Mouse (Mus musculus) intestine, embryonic 14.5 days (tissue): ENCODE measurements around the gene Cdk17. TPM values are rescaled to one million over a fixed set of nuclear protein-coding genes. Genes with fewer than 3 reads are reported as not detected.

Experiments used
- ATAC-seq: fragments of 200-750 bp; cut with Nextera tagmentation; replicated peaks from 2 replicates; pipeline ENCODE4 v1.8.0; 2017; ENCODE audit warnings: low read depth, moderate number of reproducible peaks, moderate TSS enrichment, moderate library complexity; ENCODE audit not compliant: low FRiP score, low TSS enrichment
- DNase-seq: peaks from one replicate; pipeline ENCODE4 v3.0.0-alpha.2; 2018; ENCODE audit warnings: low spot score
- H3K27ac ChIP-seq: fragments of 300-500 bp; sonication (generic); 2 replicates; pipeline ENCODE4 v1.5.1; 2014; ENCODE audit warnings: low read depth, mild to moderate bottlenecking, control low read depth
- H3K27me3 ChIP-seq: fragments of 300-500 bp; sonication (generic); replicated peaks from 2 replicates; pipeline ENCODE4 v1.6.1; 2014; ENCODE audit warnings: low read length, control low read depth; ENCODE audit not compliant: control insufficient read depth, insufficient read depth
- H3K36me3 ChIP-seq: fragments of 300-500 bp; sonication (generic); 2 replicates; pipeline ENCODE4 v1.6.1; 2014; ENCODE audit warnings: low read length, control low read depth; ENCODE audit not compliant: control insufficient read depth, insufficient read depth
- H3K4me1 ChIP-seq: fragments of 300-500 bp; sonication (generic); replicated peaks from 2 replicates; pipeline ENCODE4 v1.6.1; 2014; ENCODE audit warnings: low read length, control low read depth, mixed read lengths; ENCODE audit not compliant: control insufficient read depth, insufficient read depth
- H3K4me2 ChIP-seq: fragments of 300-500 bp; sonication (generic); 2 replicates; pipeline ENCODE4 v1.6.1; 2014; ENCODE audit warnings: low read length
- H3K4me3 ChIP-seq: fragments of 300-500 bp; sonication (generic); 2 replicates; pipeline ENCODE4 v1.5.1; 2014; ENCODE audit warnings: low read depth, low read length, control low read depth, mixed read lengths
- H3K9ac ChIP-seq: fragments of 300-500 bp; sonication (generic); 2 replicates; pipeline ENCODE4 v1.6.1; 2014; ENCODE audit warnings: mild to moderate bottlenecking, low read length
- H3K9me3 ChIP-seq: fragments of 300-500 bp; sonication (generic); 2 replicates; pipeline ENCODE4 v1.6.1; 2016; ENCODE audit warnings: low read length, control low read depth; ENCODE audit not compliant: control insufficient read depth
- WGBS: fragments of 180-500 bp; shearing (Covaris S2); extraction: QIAGEN DNeasy Blood & Tissue Kit; methylation state at CpG from one replicate; pipeline ENCODE4 v1.1.7; 2014; 5-methylcytosine and 5-hydroxymethylcytosine counted together
- polyA plus RNA-seq: library from polyadenylated mRNA; unstranded; fragments of >200 nt; fragmentation: Nextera tagmentation; extraction: Ambion mirVana; gene quantifications from 2 replicates; pipeline ENCODE4 v1.2.1, GENCODE M21; 2014

Gene Cdk17
- polyA plus RNA-seq, 1 experiment from 2014 or later, result 21.9 TPM

DNA sequence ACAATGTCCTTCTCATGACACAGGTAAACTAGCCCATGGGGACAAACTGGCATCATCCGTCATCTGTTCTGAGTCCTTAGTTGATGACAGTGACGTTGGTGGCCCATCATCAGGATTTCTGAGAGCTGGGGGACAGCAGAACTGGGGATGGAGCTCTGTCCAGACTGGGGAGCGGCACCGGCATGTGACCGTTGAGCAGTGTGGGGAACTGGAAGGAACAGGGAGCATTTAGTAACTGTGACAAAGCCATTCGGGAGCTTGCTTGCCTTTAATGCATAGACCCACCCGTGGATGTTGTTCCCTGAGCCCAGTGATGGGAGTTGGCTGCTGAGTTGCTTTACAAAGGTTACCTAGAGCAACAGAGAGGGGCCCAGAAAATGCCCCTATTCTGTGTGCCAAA is 89.2 kb downstream of the Cdk17 start:
- ATAC-seq, result no peak
- H3K4me3 ChIP-seq, result no peak overlapping the region
- 77% methylated on average over 7 of the region's 7 CpGs for WGBS

GRCm38 (mm10) chr10:93250436-93251317 is 90.0 kb downstream of the Cdk17 start:
- Histone ChIP-seq H3K27ac (peak overlapping the region; percentile 16; the same call in 1 of the 2 replicates), H3K9ac (no peak overlapping the region), H3K36me3 (peaks cover 41% of the 10 kb centered on the region; the same call in 1 of the 2 replicates), H3K4me3 (no peak overlapping the region), H3K4me2 (no peak overlapping the region), H3K27me3 (no peaks in the 10 kb centered on the region), H3K9me3 (no peaks in the 10 kb centered on the region), H3K4me1 (peaks cover 24% of the 10 kb centered on the region)
- DNase-seq (peak; percentile 51), ATAC-seq (no peak)
- 50% methylated on average over 24 of the region's 24 CpGs for WGBS

More for the DNA sequence above, 89.2 kb downstream of the Cdk17 start:
- H3K4me1 ChIP-seq, result peaks cover 20% of the 10 kb centered on the region
- peaks cover 40% of the 10 kb centered on the region; the same call in 1 of the 2 replicates for H3K36me3 ChIP-seq
- no peaks in the 10 kb centered on the region for H3K9me3 ChIP-seq
- no peaks in the 10 kb centered on the region for H3K27me3 ChIP-seq
- no peak overlapping the region for H3K4me2 ChIP-seq
- DNase-seq, result peak; percentile 51
- H3K27ac ChIP-seq, result no peak overlapping the region
- no peak overlapping the region for H3K9ac ChIP-seq

GRCm38 (mm10) chr10:93251426-93251825 is 90.8 kb downstream of the Cdk17 start:
- WGBS, result 80% methylated on average over 8 of the region's 8 CpGs
- H3K36me3 ChIP-seq, result peaks cover 41% of the 10 kb centered on the region; the same call in 1 of the 2 replicates
- no peak overlapping the region for H3K9ac ChIP-seq
- H3K4me2 ChIP-seq, result no peak overlapping the region
- ATAC-seq (no peak), DNase-seq (peak; percentile 49)
- peaks cover 26% of the 10 kb centered on the region for H3K4me1 ChIP-seq
- H3K27ac ChIP-seq, result peak overlapping the region; percentile 16; the same call in 1 of the 2 replicates
- no peaks in the 10 kb centered on the region for H3K9me3 ChIP-seq
- no peaks in the 10 kb centered on the region for H3K27me3 ChIP-seq
- no peak overlapping the region for H3K4me3 ChIP-seq

DNA sequence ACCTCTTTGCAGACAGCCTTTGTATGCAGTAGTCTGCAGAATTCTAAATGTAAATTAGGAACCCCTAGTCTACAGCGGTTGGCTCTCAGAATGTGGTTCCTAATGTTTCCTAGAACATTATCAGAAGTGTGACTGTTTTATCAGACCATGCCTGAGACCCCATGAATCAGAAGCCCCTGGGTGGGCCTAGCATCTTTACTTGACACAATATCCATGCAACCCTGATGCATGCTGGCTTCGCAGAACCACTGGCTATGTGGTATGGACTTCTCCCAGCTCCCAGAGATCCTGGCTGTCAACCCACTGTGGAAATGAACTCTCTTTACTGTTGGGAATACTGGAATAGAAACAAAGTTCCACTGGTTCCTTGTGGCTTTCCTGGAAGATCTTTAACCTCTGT is 92.0 kb downstream of the Cdk17 start:
- H3K4me3 ChIP-seq, result no peak overlapping the region
- H3K4me1 ChIP-seq, result peaks cover 21% of the 10 kb centered on the region
- DNase-seq, result no peak
- no peaks in the 10 kb centered on the region for H3K9me3 ChIP-seq
- H3K4me2 ChIP-seq, result no peak overlapping the region
- ATAC-seq, result no peak
- H3K9ac ChIP-seq, result no peak overlapping the region
- H3K27me3 ChIP-seq, result no peaks in the 10 kb centered on the region
- H3K27ac ChIP-seq, result no peak overlapping the region
- peaks cover 41% of the 10 kb centered on the region; the same call in 1 of the 2 replicates for H3K36me3 ChIP-seq
- WGBS, result 94% methylated on average over 2 of the region's 2 CpGs

DNA sequence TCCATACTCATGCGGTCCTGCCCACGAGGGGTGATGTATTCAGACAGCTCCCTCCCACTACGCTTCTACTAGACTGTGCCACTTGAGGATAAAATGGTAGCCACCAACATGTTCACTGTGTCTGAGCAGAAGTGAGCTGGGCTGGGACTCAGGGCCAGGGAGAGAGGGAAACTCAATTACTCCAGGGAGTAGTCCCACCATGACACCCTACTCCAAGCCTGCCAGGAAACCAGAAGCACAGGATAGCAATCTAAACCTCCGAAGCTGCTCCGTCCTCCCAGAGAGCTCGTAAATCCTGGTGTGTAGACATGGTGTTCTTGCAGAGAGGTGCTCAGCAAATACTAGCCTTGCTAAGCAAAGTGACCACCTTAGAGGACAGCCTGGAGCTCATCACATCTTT is 92.5 kb downstream of the Cdk17 start:
- no peak overlapping the region for H3K4me2 ChIP-seq
- peaks cover 38% of the 10 kb centered on the region; the same call in 1 of the 2 replicates for H3K36me3 ChIP-seq
- 67% methylated on average over 6 of the region's 6 CpGs for WGBS
- ATAC-seq (no peak), DNase-seq (no peak)
- H3K4me1 ChIP-seq, result peaks cover 17% of the 10 kb centered on the region; the same call in 1 of the 2 replicates
- H3K9me3 ChIP-seq, result no peaks in the 10 kb centered on the region
- no peak overlapping the region for H3K27ac ChIP-seq
- H3K9ac ChIP-seq, result no peak overlapping the region
- no peak overlapping the region for H3K4me3 ChIP-seq
- no peaks in the 10 kb centered on the region for H3K27me3 ChIP-seq

DNA sequence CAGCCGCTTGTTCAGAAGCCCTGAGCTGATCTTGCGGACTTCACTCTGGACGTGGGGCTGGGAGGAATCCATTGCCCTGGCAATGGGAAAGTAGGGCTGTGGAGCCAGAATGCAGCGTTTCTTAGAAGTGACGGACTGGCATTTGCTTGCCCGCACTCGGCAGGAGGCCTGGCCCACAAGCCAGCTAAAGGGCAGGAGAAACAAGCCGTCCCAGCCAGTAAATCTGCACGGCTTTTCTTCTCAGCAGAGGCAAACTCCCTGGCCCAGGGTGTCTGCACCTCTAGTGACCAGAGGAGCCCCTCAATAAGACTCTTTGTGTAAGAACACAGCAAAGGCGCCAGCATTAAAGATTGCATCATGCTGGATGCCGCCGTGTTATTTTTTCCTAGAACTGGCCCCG is 94.6 kb downstream of the Cdk17 start:
- no peak overlapping the region for H3K4me2 ChIP-seq
- no peak overlapping the region for H3K4me3 ChIP-seq
- ATAC-seq, result no peak
- H3K9me3 ChIP-seq, result no peaks in the 10 kb centered on the region
- H3K4me1 ChIP-seq, result peaks cover 13% of the 10 kb centered on the region; the same call in 1 of the 2 replicates
- no peak for DNase-seq
- H3K36me3 ChIP-seq, result peaks cover 28% of the 10 kb centered on the region; the same call in 1 of the 2 replicates
- H3K27ac ChIP-seq, result no peak overlapping the region
- H3K27me3 ChIP-seq, result no peaks in the 10 kb centered on the region
- 62% methylated on average over 13 of the region's 13 CpGs for WGBS
- H3K9ac ChIP-seq, result no peak overlapping the region

DNA sequence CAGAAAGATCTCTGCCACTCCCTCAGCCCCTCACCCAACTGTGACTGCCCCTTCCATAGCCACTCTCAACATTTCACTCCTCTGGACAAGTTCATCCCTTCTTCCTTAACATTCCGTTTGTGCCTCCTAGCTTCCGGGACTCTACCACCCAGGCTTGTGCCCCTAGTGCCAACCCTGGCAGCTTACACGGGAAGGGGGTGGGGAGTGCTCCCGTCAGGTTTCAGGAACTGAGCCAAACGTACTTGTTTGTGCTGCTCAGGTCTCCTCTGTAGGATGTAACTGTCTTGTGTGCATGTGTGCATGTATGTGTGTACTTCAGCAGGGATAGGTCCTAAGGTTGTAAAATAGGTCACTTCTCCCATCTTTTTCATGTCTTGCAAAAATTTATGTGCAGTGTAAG is 99.2 kb downstream of the Cdk17 start:
- Histone ChIP-seq H3K9me3 (no peaks in the 10 kb centered on the region), H3K27me3 (no peaks in the 10 kb centered on the region), H3K27ac (no peak overlapping the region), H3K36me3 (peaks cover 20% of the 10 kb centered on the region), H3K4me1 (peaks cover 19% of the 10 kb centered on the region), H3K9ac (no peak overlapping the region), H3K4me2 (no peak overlapping the region), H3K4me3 (no peak overlapping the region)
- DNase-seq, result no peak
- no peak for ATAC-seq
- 86% methylated on average over 5 of the region's 5 CpGs for WGBS

- Histone ChIP-seq H3K4me2 (peak overlapping the region; percentile 18; the same call in 1 of the 2 replicates), H3K4me1 (peaks cover 14% of the 10 kb centered on the region), H3K9me3 (no peaks in the 10 kb centered on the region), H3K27ac (no peak overlapping the region), H3K36me3 (peaks cover 32% of the 10 kb centered on the region), H3K4me3 (no peak overlapping the region), H3K9ac (no peak overlapping the region), H3K27me3 (no peaks in the 10 kb centered on the region)
- 35% methylated on average over 16 of the region's 16 CpGs for WGBS
- DNase-seq (peak; percentile 63), ATAC-seq (0 out of 2 replicates have a peak, but pooled peaks have one; percentile 33)
Observed at GRCm38 (mm10) chr10:93261132-93261980, 100.7 kb downstream of the Cdk17 start.
